Mouse (Mus musculus): ENCODE data around the gene Pou2f1.

- TF ChIP-seq CTCF (IDR thresholded peaks at IDR 0.05; ENCODE audit: extremely low read depth, insufficient read depth, insufficient read length, insufficient replicate concordance) (no peak), POLR2A (IDR thresholded peaks at IDR 0.05; ENCODE audit: low read depth, low read length) (no peak)
Observed at GRCm38 (mm10) chr1:165958159-165958558, 44.3 kb downstream of the Pou2f1 start.
